Mouse (Mus musculus): ENCODE data around the gene Gm29609. TPM values are rescaled to one million over a fixed set of nuclear protein-coding genes. Genes with fewer than 3 reads are reported as not detected.

Gene Gm29609
- total RNA-seq, 2 experiments from 2014 or later, result 0.36 to 6.6 TPM

- peak; percentile 10 for ATAC-seq (replicated peaks; ENCODE audit: poor library complexity, severe bottlenecking)
Measured at GRCm38 (mm10) chr5:31153516-31154151, 26.1 kb downstream of the Gm29609 start.

- no peak for ATAC-seq (replicated peaks; ENCODE audit: poor library complexity, severe bottlenecking)
Measured at GRCm38 (mm10) chr5:31151746-31152145, 28.0 kb downstream of the Gm29609 start.

- no peak for ATAC-seq (replicated peaks; ENCODE audit: poor library complexity, severe bottlenecking)
Measured at GRCm38 (mm10) chr5:31149781-31150180, 29.9 kb downstream of the Gm29609 start.

- ATAC-seq (replicated peaks; ENCODE audit: poor library complexity, severe bottlenecking), result 0 out of 2 replicates have a peak, but pooled peaks have one; percentile 20
Measured at GRCm38 (mm10) chr5:31138968-31139425, 40.7 kb downstream of the Gm29609 start.

GRCm38 (mm10) chr5:31138241-31138967, 41.3 kb downstream of the Gm29609 start, which contains the start of gene Ucn:
Gene Ucn, minus strand, starts transcription at chr5:31138829.
- ATAC-seq (replicated peaks; ENCODE audit: poor library complexity, severe bottlenecking), result peak; percentile 25

- no peak for ATAC-seq (replicated peaks; ENCODE audit: poor library complexity, severe bottlenecking)
Measured at GRCm38 (mm10) chr5:31137658-31138057, 42.1 kb downstream of the Gm29609 start.

GRCm38 (mm10) chr5:31136730-31137424, 42.8 kb downstream of the Gm29609 start:
- ATAC-seq (replicated peaks; ENCODE audit: poor library complexity, severe bottlenecking), result no peak

GRCm38 (mm10) chr5:31126050-31126449, 53.7 kb downstream of the Gm29609 start:
- ATAC-seq (replicated peaks; ENCODE audit: poor library complexity, severe bottlenecking), result no peak

- ATAC-seq (replicated peaks; ENCODE audit: poor library complexity, severe bottlenecking), result no peak
Measured at GRCm38 (mm10) chr5:31123481-31123880, 56.2 kb downstream of the Gm29609 start.

- ATAC-seq (replicated peaks; ENCODE audit: poor library complexity, severe bottlenecking), result no peak
Measured at GRCm38 (mm10) chr5:31121111-31121510, 58.6 kb downstream of the Gm29609 start.

GRCm38 (mm10) chr5:31116912-31117311, 62.8 kb downstream of the Gm29609 start:
- no peak for ATAC-seq (replicated peaks; ENCODE audit: poor library complexity, severe bottlenecking)

GRCm38 (mm10) chr5:31116354-31116753, 63.4 kb downstream of the Gm29609 start, which contains the start of gene Trim54:
Gene Trim54, plus strand, starts transcription at chr5:31116712.
- ATAC-seq (replicated peaks; ENCODE audit: poor library complexity, severe bottlenecking), result no peak

GRCm38 (mm10) chr5:31110781-31111180, 68.9 kb downstream of the Gm29609 start:
- no peak for ATAC-seq (replicated peaks; ENCODE audit: poor library complexity, severe bottlenecking)

- ATAC-seq (replicated peaks; ENCODE audit: poor library complexity, severe bottlenecking), result no peak
Measured at GRCm38 (mm10) chr5:31108000-31108490, 71.7 kb downstream of the Gm29609 start, which contains the start of gene Slc30a3. Gene Slc30a3, minus strand, starts transcription at chr5:31108237.

GRCm38 (mm10) chr5:31105814-31106335, 73.8 kb downstream of the Gm29609 start, which contains the start of gene Dnajc5g:
Gene Dnajc5g, plus strand, starts transcription at chr5:31106285.
- ATAC-seq (replicated peaks; ENCODE audit: poor library complexity, severe bottlenecking), result peak; percentile 55

- no peak for ATAC-seq (replicated peaks; ENCODE audit: poor library complexity, severe bottlenecking)
Measured at GRCm38 (mm10) chr5:31095711-31096480, 83.8 kb downstream of the Gm29609 start.

- ATAC-seq (replicated peaks; ENCODE audit: poor library complexity, severe bottlenecking), result peak; percentile 95
Measured at GRCm38 (mm10) chr5:31094799-31095691, 84.7 kb downstream of the Gm29609 start.

Measured in granulocyte monocyte progenitor cell, adult 5-6 weeks (primary cell).